Mouse (Mus musculus): Measurements from ENCODE around the gene Psmd7. TPM values are rescaled to one million over a fixed set of nuclear protein-coding genes. Genes with fewer than 3 reads are reported as not detected.
A peak's percentile ranks its signal among the peaks of the same experiment; 100 is the strongest.

Gene Psmd7
- polyA plus RNA-seq, 1 experiment: 187 TPM

DNA sequence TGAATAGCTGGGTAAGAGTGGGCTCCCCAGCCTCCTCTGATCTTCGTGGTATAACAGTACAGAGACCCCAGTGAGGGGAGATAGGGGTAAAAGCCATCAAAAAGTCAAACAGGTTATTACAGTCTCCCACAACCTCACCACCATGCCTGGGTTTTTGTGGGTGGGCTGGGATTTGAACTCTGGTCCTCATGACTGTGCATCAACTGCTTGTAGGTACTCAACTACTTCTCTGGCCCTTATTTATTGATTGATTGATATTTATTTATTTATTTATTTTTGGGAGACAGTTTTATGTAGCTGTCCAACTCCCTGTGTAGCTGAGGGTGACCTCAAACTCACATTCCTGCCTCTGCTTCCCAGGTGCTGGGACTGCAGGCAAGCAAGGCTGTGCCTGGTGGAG, 9.5 kb upstream of the Psmd7 start:
- no peaks in the 10 kb centered on the region for H3K36me3 ChIP-seq (ENCODE audit: control insufficient read depth, insufficient read depth)
- no peak overlapping the region for H3K4me3 ChIP-seq
- no peak overlapping the region for H3K4me2 ChIP-seq (ENCODE audit: low read depth)
- peaks cover 29% of the 10 kb centered on the region for H3K27me3 ChIP-seq (ENCODE audit: control insufficient read depth, insufficient read depth, insufficient read length)
- no peaks in the 10 kb centered on the region for H3K79me2 ChIP-seq (ENCODE audit: control insufficient read depth, insufficient read depth)
- no peak for TF ChIP-seq POLR2AphosphoS2 (IDR thresholded peaks at IDR 0.05; ENCODE audit: insufficient read length, low read depth)
- no peak for TF ChIP-seq E2F4 (IDR thresholded peaks at IDR 0.05; ENCODE audit: insufficient read depth)
- no peak for TF ChIP-seq SRF (IDR thresholded peaks at IDR 0.05; ENCODE audit: control insufficient read depth, insufficient read length, low read depth)
- TF ChIP-seq CEBPB (IDR thresholded peaks at IDR 0.05; ENCODE audit: insufficient read depth, poor library complexity, severe bottlenecking): no peak
- no peak for TF ChIP-seq TCF12 (IDR thresholded peaks at IDR 0.05; ENCODE audit: insufficient read depth, poor library complexity, severe bottlenecking)
- no peak for TF ChIP-seq MYOG (IDR thresholded peaks at IDR 0.05; ENCODE audit: control insufficient read depth in 1 of 3, insufficient read depth in 1 of 3, insufficient read length in 2 of 3, low read depth in 2 of 3)
- TF ChIP-seq MYOD1 (IDR thresholded peaks at IDR 0.05; ENCODE audit: control insufficient read depth in 1 of 3, insufficient read length in 2 of 3, low read depth in 2 of 3): no peak
- no peak for TF ChIP-seq TCF3 (IDR thresholded peaks at IDR 0.05; ENCODE audit: insufficient read length, low read depth)
- TF ChIP-seq MAX (IDR thresholded peaks at IDR 0.05; ENCODE audit: low read depth): no peak
- TF ChIP-seq REST (IDR thresholded peaks at IDR 0.05; ENCODE audit: insufficient read depth, insufficient read length): no peak
- no peak for TF ChIP-seq POLR2A (IDR thresholded peaks at IDR 0.05; ENCODE audit: insufficient read length, low read depth)
- no peak for TF ChIP-seq USF1 (IDR thresholded peaks at IDR 0.05; ENCODE audit: low read depth)
- H3ac ChIP-seq (ENCODE audit: control insufficient read depth, insufficient read length): no peak overlapping the region

DNA sequence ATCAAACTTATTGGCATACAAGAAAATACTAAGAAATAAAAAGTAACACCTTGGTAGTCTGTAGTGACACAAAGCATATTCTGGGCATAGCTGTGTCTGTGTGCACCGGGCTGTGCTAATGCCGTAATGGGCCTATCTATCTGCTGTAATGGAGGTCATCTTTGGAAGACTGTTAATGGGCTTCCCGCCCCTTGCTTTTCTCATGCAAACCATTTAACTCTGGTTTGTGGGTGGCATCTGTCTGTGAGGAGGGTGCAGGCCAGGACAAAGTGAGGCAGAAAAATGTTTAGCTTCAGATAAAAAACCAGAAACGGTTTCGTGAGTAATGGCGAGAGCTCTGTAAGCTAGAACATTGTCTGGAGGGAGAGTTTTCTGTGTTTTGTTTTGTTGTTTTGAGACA, 6.6 kb upstream of the Psmd7 start:
- Histone ChIP-seq H3K4me2 (ENCODE audit: low read depth) (no peak overlapping the region), H3K79me2 (ENCODE audit: control insufficient read depth, insufficient read depth) (no peaks in the 10 kb centered on the region), H3K36me3 (ENCODE audit: control insufficient read depth, insufficient read depth) (no peaks in the 10 kb centered on the region), H3K27me3 (ENCODE audit: control insufficient read depth, insufficient read depth, insufficient read length) (peaks cover 7% of the 10 kb centered on the region), H3K4me3 (no peak overlapping the region), H3ac (ENCODE audit: control insufficient read depth, insufficient read length) (no peak overlapping the region)
- TF ChIP-seq CEBPB (IDR thresholded peaks at IDR 0.05; ENCODE audit: insufficient read depth, poor library complexity, severe bottlenecking) (no peak), USF1 (IDR thresholded peaks at IDR 0.05; ENCODE audit: low read depth) (no peak), SRF (IDR thresholded peaks at IDR 0.05; ENCODE audit: control insufficient read depth, insufficient read length, low read depth) (no peak), REST (IDR thresholded peaks at IDR 0.05; ENCODE audit: insufficient read depth, insufficient read length) (no peak), POLR2A (IDR thresholded peaks at IDR 0.05; ENCODE audit: insufficient read length, low read depth) (no peak)

GRCm38 (mm10) chr8:107593967-107594729, 5.9 kb upstream of the Psmd7 start:
- peaks cover 7% of the 10 kb centered on the region for H3K27me3 ChIP-seq (ENCODE audit: control insufficient read depth, insufficient read depth, insufficient read length)
- H3K4me2 ChIP-seq (ENCODE audit: low read depth): no peak overlapping the region
- no peaks in the 10 kb centered on the region for H3K79me2 ChIP-seq (ENCODE audit: control insufficient read depth, insufficient read depth)
- no peaks in the 10 kb centered on the region for H3K36me3 ChIP-seq (ENCODE audit: control insufficient read depth, insufficient read depth)
- no peak overlapping the region for H3ac ChIP-seq (ENCODE audit: control insufficient read depth, insufficient read length)
- no peak overlapping the region for H3K4me3 ChIP-seq
- TF ChIP-seq POLR2A (IDR thresholded peaks at IDR 0.05; ENCODE audit: insufficient read length, low read depth) (no peak), REST (IDR thresholded peaks at IDR 0.05; ENCODE audit: insufficient read depth, insufficient read length) (no peak), CEBPB (IDR thresholded peaks at IDR 0.05; ENCODE audit: insufficient read depth, poor library complexity, severe bottlenecking) (no peak), MAX (IDR thresholded peaks at IDR 0.05; ENCODE audit: low read depth) (no peak), TCF3 (IDR thresholded peaks at IDR 0.05; ENCODE audit: insufficient read length, low read depth) (no peak), USF1 (IDR thresholded peaks at IDR 0.05; ENCODE audit: low read depth) (no peak), TCF12 (IDR thresholded peaks at IDR 0.05; ENCODE audit: insufficient read depth, poor library complexity, severe bottlenecking) (no peak), SRF (IDR thresholded peaks at IDR 0.05; ENCODE audit: control insufficient read depth, insufficient read length, low read depth) (no peak), MYOD1 (IDR thresholded peaks at IDR 0.05; ENCODE audit: control insufficient read depth in 1 of 3, insufficient read length in 2 of 3, low read depth in 2 of 3) (no peak), POLR2AphosphoS2 (IDR thresholded peaks at IDR 0.05; ENCODE audit: insufficient read length, low read depth) (no peak), MYOG (IDR thresholded peaks at IDR 0.05; ENCODE audit: control insufficient read depth in 1 of 3, insufficient read depth in 1 of 3, insufficient read length in 2 of 3, low read depth in 2 of 3) (no peak)

- H3ac ChIP-seq (ENCODE audit: control insufficient read depth, insufficient read length): peak overlapping the region; percentile 44
- H3K36me3 ChIP-seq (ENCODE audit: control insufficient read depth, insufficient read depth): peaks cover 26% of the 10 kb centered on the region
- H3K4me2 ChIP-seq (ENCODE audit: low read depth): peak overlapping the region; percentile 77
- peaks cover 32% of the 10 kb centered on the region for H3K79me2 ChIP-seq (ENCODE audit: control insufficient read depth, insufficient read depth)
- no peaks in the 10 kb centered on the region for H3K27me3 ChIP-seq (ENCODE audit: control insufficient read depth, insufficient read depth, insufficient read length)
- TF ChIP-seq CEBPB (IDR thresholded peaks at IDR 0.05; ENCODE audit: insufficient read depth, poor library complexity, severe bottlenecking): no peak
- no peak for TF ChIP-seq POLR2AphosphoS2 (IDR thresholded peaks at IDR 0.05; ENCODE audit: insufficient read length, low read depth)
- TF ChIP-seq E2F4 (IDR thresholded peaks at IDR 0.05; ENCODE audit: insufficient read depth): no peak
- no peak for TF ChIP-seq USF1 (IDR thresholded peaks at IDR 0.05; ENCODE audit: low read depth)
- TF ChIP-seq TCF3 (IDR thresholded peaks at IDR 0.05; ENCODE audit: insufficient read length, low read depth): no peak
- TF ChIP-seq TCF12 (IDR thresholded peaks at IDR 0.05; ENCODE audit: insufficient read depth, poor library complexity, severe bottlenecking): no peak
- H3K4me3 ChIP-seq: peak overlapping the region; percentile 91
These were observed 752 bp downstream of the Psmd7 start for GRCm38 (mm10) chr8:107587429-107587994.

DNA sequence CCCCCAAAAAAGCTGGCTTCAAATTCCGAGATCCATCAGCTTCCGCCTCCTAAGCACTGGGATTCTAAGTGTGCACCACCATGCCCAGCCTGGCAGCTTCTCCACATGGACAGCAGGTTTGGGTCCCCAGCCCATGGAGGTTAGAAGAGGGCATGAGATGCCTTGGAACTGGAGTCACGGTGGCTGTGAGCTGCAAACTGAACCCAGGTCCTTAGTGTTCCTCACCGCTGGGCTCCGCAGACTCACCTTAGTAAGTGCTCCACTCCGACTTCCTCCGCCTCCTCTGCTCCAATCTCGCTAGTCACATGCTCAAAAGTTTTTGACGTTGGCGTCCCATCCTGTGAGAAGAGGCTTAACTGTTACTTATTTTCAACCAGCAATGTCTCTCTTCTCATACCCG, 6.1 kb downstream of the Psmd7 start:
- no peak overlapping the region for H3K4me2 ChIP-seq (ENCODE audit: low read depth)
- H3K4me3 ChIP-seq: no peak overlapping the region
- H3K79me2 ChIP-seq (ENCODE audit: control insufficient read depth, insufficient read depth): peaks cover 22% of the 10 kb centered on the region
- H3ac ChIP-seq (ENCODE audit: control insufficient read depth, insufficient read length): no peak overlapping the region
- no peak for TF ChIP-seq USF1 (IDR thresholded peaks at IDR 0.05; ENCODE audit: low read depth)
- no peak for TF ChIP-seq TCF12 (IDR thresholded peaks at IDR 0.05; ENCODE audit: insufficient read depth, poor library complexity, severe bottlenecking)
- no peak for TF ChIP-seq MYOD1 (IDR thresholded peaks at IDR 0.05; ENCODE audit: control insufficient read depth in 1 of 3, insufficient read length in 2 of 3, low read depth in 2 of 3)
- no peak for TF ChIP-seq POLR2AphosphoS2 (IDR thresholded peaks at IDR 0.05; ENCODE audit: insufficient read length, low read depth)
- no peak for TF ChIP-seq MAX (IDR thresholded peaks at IDR 0.05; ENCODE audit: low read depth)
- no peak for TF ChIP-seq MYOG (IDR thresholded peaks at IDR 0.05; ENCODE audit: control insufficient read depth in 1 of 3, insufficient read depth in 1 of 3, insufficient read length in 2 of 3, low read depth in 2 of 3)
- TF ChIP-seq POLR2A (IDR thresholded peaks at IDR 0.05; ENCODE audit: insufficient read length, low read depth): no peak
- TF ChIP-seq REST (IDR thresholded peaks at IDR 0.05; ENCODE audit: insufficient read depth, insufficient read length): no peak
- TF ChIP-seq CEBPB (IDR thresholded peaks at IDR 0.05; ENCODE audit: insufficient read depth, poor library complexity, severe bottlenecking): no peak
- TF ChIP-seq SRF (IDR thresholded peaks at IDR 0.05; ENCODE audit: control insufficient read depth, insufficient read length, low read depth): no peak
- TF ChIP-seq E2F4 (IDR thresholded peaks at IDR 0.05; ENCODE audit: insufficient read depth): no peak
- TF ChIP-seq TCF3 (IDR thresholded peaks at IDR 0.05; ENCODE audit: insufficient read length, low read depth): no peak
- no peaks in the 10 kb centered on the region for H3K27me3 ChIP-seq (ENCODE audit: control insufficient read depth, insufficient read depth, insufficient read length)
- H3K36me3 ChIP-seq (ENCODE audit: control insufficient read depth, insufficient read depth): peaks cover 56% of the 10 kb centered on the region
